Mouse (Mus musculus) left cerebral cortex, adult 18-20 months (tissue): Measurements from ENCODE around the gene Kif1a. TPM values are rescaled to one million over a fixed set of nuclear protein-coding genes. Genes with fewer than 3 reads are reported as not detected.
"Not testable (repeated sequence)": the region's sequence is repeated elsewhere in the genome, so short reads cannot be mapped to it uniquely, and the experiment has no call there.

Experiments used
- DNase-seq, 2 experiments: peaks; one replicate each; pipeline ENCODE4 v3.0.0; 2021 to 2022; ENCODE audit warnings: low spot score in 2 of 2, mixed read lengths in 1 of 2
- total RNA-seq, 2 experiments: library from RNA; stranded (reverse); gene quantifications; 2 replicates each; pipeline ENCODE4 v1.2.3; 2021

Gene Kif1a
- total RNA-seq, 2 experiments from 2014 or later, result 735 to 776 TPM

- DNase-seq, result no peak
These were observed 129.6 kb downstream of the Kif1a start for GRCm38 (mm10) chr1:92971879-92972795.

DNA sequence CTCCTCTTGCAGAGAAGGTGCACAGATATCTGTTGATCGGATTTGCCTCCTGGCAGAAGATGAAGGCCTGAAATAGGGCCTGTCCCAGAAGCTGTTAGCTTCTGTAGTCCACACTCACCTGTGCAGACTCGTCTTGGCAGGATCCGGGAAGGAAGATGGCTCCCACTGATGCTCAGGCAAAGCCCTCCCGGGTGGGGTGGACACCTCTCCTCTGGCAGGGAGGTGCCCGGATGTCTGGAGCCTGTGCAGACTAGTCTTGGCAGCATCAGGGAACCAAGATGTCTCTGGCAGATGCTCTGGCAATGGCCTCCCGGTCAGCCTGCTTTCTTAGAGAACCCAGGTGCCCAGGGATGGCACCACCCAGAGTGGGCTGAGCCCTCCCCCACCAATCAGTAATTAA, 131.0 kb downstream of the Kif1a start:
- not testable (repeated sequence) for DNase-seq

Other genes starting within 250 kb of the Kif1a start
- under 1 TPM; 0.40 to 0.53 TPM for gene Ankmy1, start 199.0 kb downstream of the Kif1a start, total RNA-seq
- 10 to 100 TPM; 18.2 to 19.2 TPM for gene Dusp28, start 195.0 kb downstream of the Kif1a start, total RNA-seq
- gene Rnpepl1, start 191.2 kb downstream of the Kif1a start, total RNA-seq, result 10 to 100 TPM; 30.2 to 34.4 TPM
- 10 to 100 TPM; 40.1 to 40.7 TPM for gene Capn10, start 167.6 kb downstream of the Kif1a start, total RNA-seq
- gene Gpr35, start 151.1 kb downstream of the Kif1a start, total RNA-seq, result under 1 TPM in 1 of 2 experiments, not detected in 1; 0.33 TPM
- gene Aqp12, start 95.6 kb downstream of the Kif1a start, total RNA-seq, result not detected
- gene Agxt, start 33.3 kb upstream of the Kif1a start, total RNA-seq, result not detected
- not detected for gene 2310007B03Rik, start 59.0 kb upstream of the Kif1a start, total RNA-seq
- gene Crocc2, start 66.8 kb upstream of the Kif1a start, total RNA-seq, result under 1 TPM; 0.07 to 0.16 TPM
- 1 to 10 TPM; 7.8 to 8.2 TPM for gene Sned1, start 133.9 kb upstream of the Kif1a start, total RNA-seq
- 10 to 100 TPM; 18.0 to 19.3 TPM for gene Mterf4, start 204.0 kb upstream of the Kif1a start, total RNA-seq
- 10 to 100 TPM; 82.1 to 87.1 TPM for gene Ppp1r7, start 240.9 kb upstream of the Kif1a start, total RNA-seq
- gene Pask, start 241.5 kb upstream of the Kif1a start, total RNA-seq, result 1 to 10 TPM; 5.5 to 6.8 TPM